Mouse (Mus musculus) lung, embryonic 14.5 days (tissue): Measurements from ENCODE around the gene Ripk1. TPM values are rescaled to one million over a fixed set of nuclear protein-coding genes. Genes with fewer than 3 reads are reported as not detected.
A peak's percentile ranks its signal among the peaks of the same experiment; 100 is the strongest.

Experiments
- ATAC-seq: fragments of 200-750 bp; cut with Nextera tagmentation; 2 replicates; pipeline ENCODE4 v1.8.0; 2017; ENCODE audit warnings: mild to moderate bottlenecking, moderate TSS enrichment, moderate library complexity; ENCODE audit not compliant: insufficient read depth
- DNase-seq: peaks from one replicate; pipeline ENCODE4 v3.0.0-alpha.2; 2015
- H3K27ac ChIP-seq: fragments of 300-500 bp; sonication (generic); 2 replicates; pipeline ENCODE4 v1.5.1; 2014; ENCODE audit warnings: low read depth, mild to moderate bottlenecking, moderate library complexity
- H3K27me3 ChIP-seq: fragments of 300-500 bp; sonication (generic); 2 replicates; pipeline ENCODE4 v1.6.1; 2014; ENCODE audit warnings: low read length, control low read depth; ENCODE audit not compliant: insufficient read depth
- H3K36me3 ChIP-seq: fragments of 300-500 bp; sonication (generic); 2 replicates; pipeline ENCODE4 v1.6.1; 2014; ENCODE audit warnings: control low read depth; ENCODE audit not compliant: insufficient read depth
- H3K4me1 ChIP-seq: fragments of 300-500 bp; sonication (generic); 2 replicates; pipeline ENCODE4 v1.6.1; 2014; ENCODE audit warnings: antibody characterized with exemption, control low read depth; ENCODE audit not compliant: insufficient read depth
- H3K4me2 ChIP-seq: fragments of 300-500 bp; sonication (generic); 2 replicates; pipeline ENCODE4 v1.6.1; 2014; ENCODE audit warnings: mild to moderate bottlenecking
- H3K4me3 ChIP-seq: fragments of 300-500 bp; sonication (generic); 2 replicates; pipeline ENCODE4 v1.5.1; 2014; ENCODE audit warnings: low read depth, low read length
- H3K9ac ChIP-seq: fragments of 300-500 bp; sonication (generic); 2 replicates; pipeline ENCODE4 v1.6.1; 2014
- H3K9me3 ChIP-seq: fragments of 300-500 bp; sonication (generic); 2 replicates; pipeline ENCODE4 v1.6.1; 2016; ENCODE audit warnings: low read depth, low read length, control low read depth
- CTCF ChIP-seq: IDR thresholded peaks from 2 replicates; pipeline ENCODE4 v1.5.1; 2016; ENCODE audit warnings: antibody characterized with exemption, low read depth
- WGBS: fragments of 180-500 bp; shearing (Covaris S2); extraction: QIAGEN DNeasy Blood & Tissue Kit; methylation state at CpG from one replicate; pipeline ENCODE4 v1.1.7; 2014; 5-methylcytosine and 5-hydroxymethylcytosine counted together
- polyA plus RNA-seq: library from polyadenylated mRNA; unstranded; fragments of >200 nt; fragmentation: Nextera tagmentation; extraction: Ambion mirVana; gene quantifications from 2 replicates; pipeline ENCODE4 v1.2.1, GENCODE M21; 2014

The Ripk1 gene
- polyA plus RNA-seq, 1 experiment from 2014 or later: 23.9 TPM

- WGBS: 89% methylated on average over 8 of the region's 8 CpGs
- Histone ChIP-seq H3K4me2 (no peak overlapping the region), H3K9ac (no peak overlapping the region), H3K9me3 (no peaks in the 10 kb centered on the region), H3K36me3 (peaks cover 26% of the 10 kb centered on the region; the same call in 1 of the 2 replicates), H3K27me3 (no peaks in the 10 kb centered on the region), H3K4me3 (no peak overlapping the region), H3K4me1 (no peaks in the 10 kb centered on the region), H3K27ac (no peak overlapping the region)
- TF ChIP-seq CTCF: no peak
- DNase-seq (no peak), ATAC-seq (no peak)
These were observed 48.3 kb downstream of the Ripk1 start for GRCm38 (mm10) chr13:34050479-34050878.

GRCm38 (mm10) chr13:34051692-34052091 lies 49.5 kb downstream of the Ripk1 start:
- DNase-seq: no peak
- Histone ChIP-seq H3K36me3 (peaks cover 26% of the 10 kb centered on the region; the same call in 1 of the 2 replicates), H3K27ac (no peak overlapping the region), H3K4me1 (no peaks in the 10 kb centered on the region), H3K9ac (no peak overlapping the region), H3K4me3 (no peak overlapping the region), H3K27me3 (no peaks in the 10 kb centered on the region), H3K9me3 (no peaks in the 10 kb centered on the region), H3K4me2 (no peak overlapping the region)
- no peak for ATAC-seq
- TF ChIP-seq CTCF: no peak
- WGBS: 77% methylated on average over 3 of the region's 3 CpGs

DNA sequence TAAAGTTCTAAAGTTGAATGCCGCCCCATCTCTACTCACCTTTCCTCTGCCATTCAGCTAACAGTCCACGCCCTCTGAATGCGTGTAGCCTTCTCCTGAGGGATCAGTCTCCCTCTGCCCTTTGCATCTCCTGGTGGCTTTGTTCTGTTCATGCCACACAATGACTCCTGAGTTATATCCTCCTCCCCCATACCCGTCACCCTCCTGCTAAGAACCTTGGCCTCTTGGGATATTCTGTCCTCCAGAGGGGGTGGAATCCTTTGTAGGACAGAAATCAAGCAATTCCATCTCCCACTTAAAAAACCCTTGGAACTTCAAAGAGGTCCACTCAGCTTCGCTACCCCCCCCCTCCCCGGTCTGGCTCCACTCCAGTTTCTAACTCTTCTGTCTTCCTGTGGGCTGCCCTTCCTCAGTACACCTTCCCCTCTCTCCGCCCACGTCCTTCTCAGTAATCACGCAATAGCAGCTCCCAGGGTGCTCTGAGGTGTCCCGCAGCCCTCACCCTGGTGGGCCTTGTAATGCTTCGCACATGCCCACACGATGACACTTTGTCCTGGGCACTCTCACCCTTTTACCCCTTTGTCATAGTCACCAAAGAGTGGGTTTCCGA lies 51.6 kb downstream of the Ripk1 start:
- TF ChIP-seq CTCF: no peak
- H3K4me3 ChIP-seq: no peak overlapping the region
- peaks cover 20% of the 10 kb centered on the region; the same call in 1 of the 2 replicates for H3K36me3 ChIP-seq
- ATAC-seq (peak; percentile 58; the same call in 1 of the 2 replicates), DNase-seq (peak; percentile 30)
- H3K9ac ChIP-seq: no peak overlapping the region
- no peaks in the 10 kb centered on the region for H3K9me3 ChIP-seq
- no peaks in the 10 kb centered on the region for H3K4me1 ChIP-seq
- 57% methylated on average over 13 of the region's 13 CpGs for WGBS
- H3K27ac ChIP-seq: peak overlapping the region; percentile 71
- H3K4me2 ChIP-seq: no peak overlapping the region
- H3K27me3 ChIP-seq: no peaks in the 10 kb centered on the region

DNA sequence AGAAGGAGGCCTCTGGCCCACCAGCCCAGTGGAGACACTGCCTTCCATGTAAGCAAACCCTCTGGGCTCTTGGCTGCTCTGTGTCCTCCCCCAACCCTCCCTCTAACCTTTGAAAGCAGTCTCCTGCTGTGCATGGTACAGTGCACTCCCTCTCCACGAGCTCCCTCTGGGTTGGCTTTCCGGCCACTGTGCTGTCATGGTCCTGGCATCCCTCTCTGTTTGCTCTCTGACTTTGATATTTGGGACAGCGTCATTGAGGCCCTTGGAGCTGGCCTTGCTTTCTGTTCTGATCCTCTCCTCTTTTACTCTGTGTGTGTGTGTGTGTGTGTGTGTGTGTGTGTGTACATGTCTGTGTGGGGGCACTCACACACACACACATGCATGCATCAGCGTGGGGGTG lies 52.2 kb downstream of the Ripk1 start:
- ATAC-seq (peak; percentile 81), DNase-seq (peak; percentile 31)
- TF ChIP-seq CTCF: no peak
- 60% methylated on average over 4 of the region's 4 CpGs for WGBS
- H3K4me1 ChIP-seq: no peaks in the 10 kb centered on the region
- H3K9ac ChIP-seq: no peak overlapping the region
- H3K4me3 ChIP-seq: no peak overlapping the region
- H3K27me3 ChIP-seq: no peaks in the 10 kb centered on the region
- no peak overlapping the region for H3K4me2 ChIP-seq
- peak overlapping the region; percentile 71 for H3K27ac ChIP-seq
- no peaks in the 10 kb centered on the region for H3K9me3 ChIP-seq
- peaks cover 18% of the 10 kb centered on the region; the same call in 1 of the 2 replicates for H3K36me3 ChIP-seq

GRCm38 (mm10) chr13:34054983-34055382 lies 52.8 kb downstream of the Ripk1 start:
- Histone ChIP-seq H3K4me3 (no peak overlapping the region), H3K4me2 (no peak overlapping the region), H3K9me3 (no peaks in the 10 kb centered on the region), H3K36me3 (peaks cover 17% of the 10 kb centered on the region; the same call in 1 of the 2 replicates), H3K27me3 (no peaks in the 10 kb centered on the region), H3K9ac (no peak overlapping the region), H3K4me1 (no peaks in the 10 kb centered on the region), H3K27ac (peak overlapping the region; percentile 71)
- 50% methylated on average over 3 of the region's 3 CpGs for WGBS
- no peak for TF ChIP-seq CTCF
- ATAC-seq (peak; percentile 70; the same call in 1 of the 2 replicates), DNase-seq (peak; percentile 19)

- peaks cover 14% of the 10 kb centered on the region; the same call in 1 of the 2 replicates for H3K36me3 ChIP-seq
- H3K4me2 ChIP-seq: no peak overlapping the region
- no peak overlapping the region for H3K9ac ChIP-seq
These were observed 55.1 kb downstream of the Ripk1 start for GRCm38 (mm10) chr13:34057252-34057651.

DNA sequence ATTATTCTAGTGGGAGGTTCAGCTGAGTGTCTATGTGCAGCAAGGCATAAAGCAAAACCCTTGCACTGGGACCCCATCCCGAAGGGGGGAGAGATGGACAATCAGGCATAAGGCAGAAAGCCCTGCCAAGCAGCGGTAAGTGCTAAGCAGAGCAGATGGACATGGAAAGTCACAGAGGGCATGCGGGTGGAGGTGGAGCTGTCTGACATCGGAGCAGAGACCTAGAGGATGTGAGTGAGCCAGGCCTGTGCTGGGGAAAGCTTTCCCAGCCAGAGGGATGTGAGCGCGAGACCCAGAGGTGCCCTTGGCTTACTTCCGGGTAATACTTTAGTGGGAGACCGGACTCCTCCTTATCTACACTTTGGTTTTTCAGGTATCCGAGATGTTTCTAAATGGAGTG lies 57.9 kb downstream of the Ripk1 start:
- Histone ChIP-seq H3K4me3 (no peak overlapping the region), H3K4me2 (no peak overlapping the region), H3K4me1 (no peaks in the 10 kb centered on the region), H3K27me3 (no peaks in the 10 kb centered on the region), H3K9me3 (no peaks in the 10 kb centered on the region), H3K27ac (no peak overlapping the region), H3K36me3 (peaks cover 26% of the 10 kb centered on the region; the same call in 1 of the 2 replicates), H3K9ac (no peak overlapping the region; the same call in 1 of the 2 replicates)
- ATAC-seq: no peak
- no peak for DNase-seq
- 87% methylated on average over 9 of the region's 9 CpGs for WGBS
- TF ChIP-seq CTCF: no peak

More at GRCm38 (mm10) chr13:34057252-34057651, 55.1 kb downstream of the Ripk1 start:
- H3K9me3 ChIP-seq: no peaks in the 10 kb centered on the region
- H3K4me1 ChIP-seq: no peaks in the 10 kb centered on the region
- no peak overlapping the region for H3K4me3 ChIP-seq
- no peaks in the 10 kb centered on the region for H3K27me3 ChIP-seq
- no peak for TF ChIP-seq CTCF
- WGBS: 84% methylated on average over 1 of the region's 1 CpGs
- DNase-seq (no peak), ATAC-seq (no peak)
- no peak overlapping the region for H3K27ac ChIP-seq
